Mouse (Mus musculus) midbrain, embryonic 15.5 days (tissue): Measurements from ENCODE around the gene Zpbp2. TPM values are rescaled to one million over a fixed set of nuclear protein-coding genes. Genes with fewer than 3 reads are reported as not detected.
A peak's percentile ranks its signal among the peaks of the same experiment; 100 is the strongest.

Experiments used
- ATAC-seq: fragments of 200-750 bp; cut with Nextera tagmentation; replicated peaks from 2 replicates; pipeline ENCODE4 v1.8.0; 2017; ENCODE audit warnings: moderate TSS enrichment
- H3K27ac ChIP-seq: fragments of 300-500 bp; sonication (generic); 2 replicates; pipeline ENCODE4 v1.5.1; 2015; ENCODE audit warnings: mild to moderate bottlenecking, inconsistent platforms
- H3K27me3 ChIP-seq: fragments of 300-500 bp; sonication (generic); replicated peaks from 2 replicates; pipeline ENCODE4 v1.6.1; 2015; ENCODE audit warnings: inconsistent platforms
- H3K36me3 ChIP-seq: fragments of 300-500 bp; sonication (generic); replicated peaks from 2 replicates; pipeline ENCODE4 v1.6.1; 2015; ENCODE audit warnings: inconsistent platforms
- H3K4me1 ChIP-seq: fragments of 300-500 bp; sonication (generic); 2 replicates; pipeline ENCODE4 v1.6.1; 2015; ENCODE audit warnings: inconsistent platforms
- H3K4me2 ChIP-seq: fragments of 300-500 bp; sonication (generic); 2 replicates; pipeline ENCODE4 v1.6.1; 2015; ENCODE audit warnings: inconsistent platforms, mild to moderate bottlenecking, moderate library complexity
- H3K4me3 ChIP-seq: fragments of 300-500 bp; sonication (generic); 2 replicates; pipeline ENCODE4 v1.5.1; 2015; ENCODE audit warnings: mild to moderate bottlenecking, inconsistent platforms
- H3K9ac ChIP-seq: fragments of 300-500 bp; sonication (generic); 2 replicates; pipeline ENCODE4 v1.6.1; 2015; ENCODE audit warnings: mild to moderate bottlenecking, inconsistent platforms
- H3K9me3 ChIP-seq: fragments of 300-500 bp; sonication (generic); 2 replicates; pipeline ENCODE4 v1.6.1; 2016; ENCODE audit warnings: inconsistent platforms
- WGBS: fragments of 180-500 bp; shearing (Covaris S2); methylation state at CpG from one replicate; pipeline ENCODE4 v1.1.7; 2015; ENCODE audit warnings: mixed read lengths; 5-methylcytosine and 5-hydroxymethylcytosine counted together
- polyA plus RNA-seq: library from polyadenylated mRNA; unstranded; fragments of >200 nt; fragmentation: Nextera tagmentation; extraction: Ambion mirVana; gene quantifications from 2 replicates; pipeline ENCODE4 v1.2.1, GENCODE M21; 2015

The Zpbp2 gene
- polyA plus RNA-seq, 1 experiment from 2014 or later, result 0.14 TPM

DNA sequence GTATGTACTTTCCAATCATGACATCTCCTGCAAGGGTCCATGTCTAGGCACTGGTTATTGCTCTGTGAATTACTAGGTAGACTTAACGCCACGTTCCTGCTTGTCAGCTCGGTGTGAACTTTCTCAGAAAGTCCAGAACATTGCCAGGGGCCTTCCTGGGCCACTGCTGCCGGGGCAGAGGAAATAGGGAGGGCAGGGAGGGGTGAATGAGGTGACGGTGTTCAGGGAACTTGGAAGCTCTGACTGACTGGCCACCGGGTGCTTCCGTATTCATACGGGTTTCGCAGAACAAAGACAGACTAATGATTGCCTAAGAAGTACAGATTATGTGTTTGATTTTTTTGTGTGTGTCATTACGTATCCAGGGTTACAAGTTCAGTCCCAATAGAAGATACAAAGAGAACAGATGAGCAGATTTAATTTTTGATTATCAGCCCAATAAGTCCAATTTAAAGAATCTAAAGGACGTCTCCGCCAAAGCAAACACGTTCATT, 13.1 kb downstream of the Zpbp2 start:
- Histone ChIP-seq H3K4me2 (no peak overlapping the region), H3K27me3 (no peaks in the 10 kb centered on the region), H3K27ac (no peak overlapping the region), H3K9me3 (no peaks in the 10 kb centered on the region), H3K9ac (no peak overlapping the region), H3K4me3 (no peak overlapping the region), H3K36me3 (no peaks in the 10 kb centered on the region), H3K4me1 (no peaks in the 10 kb centered on the region; the same call in 1 of the 2 replicates)
- ATAC-seq, result no peak
- 72% methylated on average over 13 of the region's 13 CpGs for WGBS

- no peaks in the 10 kb centered on the region for H3K9me3 ChIP-seq
- H3K4me2 ChIP-seq, result no peak overlapping the region
- no peaks in the 10 kb centered on the region for H3K27me3 ChIP-seq
- H3K9ac ChIP-seq, result no peak overlapping the region
- H3K4me1 ChIP-seq, result no peaks in the 10 kb centered on the region
- H3K27ac ChIP-seq, result no peak overlapping the region
- H3K4me3 ChIP-seq, result no peak overlapping the region
- WGBS, result 92% methylated on average over 8 of the region's 8 CpGs
- no peak for ATAC-seq
- H3K36me3 ChIP-seq, result no peaks in the 10 kb centered on the region
Observed at GRCm38 (mm10) chr11:98568326-98568725, 17.4 kb downstream of the Zpbp2 start.

DNA sequence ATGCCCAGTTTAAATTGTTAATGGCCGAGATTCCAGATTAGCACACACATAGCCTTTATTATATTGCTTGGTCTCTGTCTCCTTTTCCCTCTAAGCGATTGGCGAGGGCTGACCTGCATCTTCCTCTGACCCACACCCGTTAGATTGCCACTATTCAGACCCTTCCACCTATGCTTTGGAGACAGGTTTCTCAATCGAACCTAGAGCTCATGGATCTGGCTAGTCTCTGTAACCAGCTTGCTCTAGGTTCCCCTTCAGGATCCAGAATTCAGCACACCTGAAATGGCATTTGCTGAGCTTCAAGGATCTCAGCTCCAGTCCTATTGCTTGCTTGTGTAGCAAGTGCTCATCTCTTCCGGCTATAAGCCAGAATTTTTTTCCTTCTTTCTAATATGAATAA, 18.6 kb downstream of the Zpbp2 start:
- Histone ChIP-seq H3K27me3 (no peaks in the 10 kb centered on the region), H3K27ac (no peak overlapping the region), H3K4me3 (no peak overlapping the region), H3K9me3 (no peaks in the 10 kb centered on the region), H3K36me3 (no peaks in the 10 kb centered on the region), H3K9ac (no peak overlapping the region), H3K4me1 (no peaks in the 10 kb centered on the region), H3K4me2 (no peak overlapping the region)
- WGBS, result 82% methylated on average over 6 of the region's 6 CpGs
- ATAC-seq, result no peak

DNA sequence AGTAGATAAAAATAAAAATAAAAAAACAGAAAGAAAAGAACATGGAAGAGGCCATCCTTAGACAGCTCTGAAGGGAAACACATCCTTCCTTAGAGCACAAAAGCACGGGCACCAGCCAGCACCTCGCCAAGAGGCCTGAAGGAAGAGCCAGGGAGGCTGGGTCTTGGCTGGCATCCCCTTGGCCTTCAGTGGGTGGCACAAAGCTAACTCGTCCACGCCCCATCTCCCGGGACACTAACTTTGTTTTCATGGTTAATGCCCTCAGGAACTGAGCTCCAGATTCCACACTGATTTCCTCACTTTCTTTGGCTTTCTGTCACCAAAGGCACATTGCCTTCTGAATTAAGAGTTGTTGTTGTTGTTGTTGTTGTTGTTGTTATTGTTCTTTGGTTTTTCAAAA, 26.9 kb downstream of the Zpbp2 start:
- Histone ChIP-seq H3K4me1 (no peaks in the 10 kb centered on the region), H3K9me3 (no peaks in the 10 kb centered on the region), H3K4me3 (no peak overlapping the region), H3K27me3 (no peaks in the 10 kb centered on the region), H3K4me2 (no peak overlapping the region), H3K27ac (no peak overlapping the region), H3K36me3 (peaks cover 13% of the 10 kb centered on the region; the same call in 1 of the 2 replicates), H3K9ac (no peak overlapping the region)
- ATAC-seq, result no peak
- WGBS, result 91% methylated on average over 5 of the region's 5 CpGs

DNA sequence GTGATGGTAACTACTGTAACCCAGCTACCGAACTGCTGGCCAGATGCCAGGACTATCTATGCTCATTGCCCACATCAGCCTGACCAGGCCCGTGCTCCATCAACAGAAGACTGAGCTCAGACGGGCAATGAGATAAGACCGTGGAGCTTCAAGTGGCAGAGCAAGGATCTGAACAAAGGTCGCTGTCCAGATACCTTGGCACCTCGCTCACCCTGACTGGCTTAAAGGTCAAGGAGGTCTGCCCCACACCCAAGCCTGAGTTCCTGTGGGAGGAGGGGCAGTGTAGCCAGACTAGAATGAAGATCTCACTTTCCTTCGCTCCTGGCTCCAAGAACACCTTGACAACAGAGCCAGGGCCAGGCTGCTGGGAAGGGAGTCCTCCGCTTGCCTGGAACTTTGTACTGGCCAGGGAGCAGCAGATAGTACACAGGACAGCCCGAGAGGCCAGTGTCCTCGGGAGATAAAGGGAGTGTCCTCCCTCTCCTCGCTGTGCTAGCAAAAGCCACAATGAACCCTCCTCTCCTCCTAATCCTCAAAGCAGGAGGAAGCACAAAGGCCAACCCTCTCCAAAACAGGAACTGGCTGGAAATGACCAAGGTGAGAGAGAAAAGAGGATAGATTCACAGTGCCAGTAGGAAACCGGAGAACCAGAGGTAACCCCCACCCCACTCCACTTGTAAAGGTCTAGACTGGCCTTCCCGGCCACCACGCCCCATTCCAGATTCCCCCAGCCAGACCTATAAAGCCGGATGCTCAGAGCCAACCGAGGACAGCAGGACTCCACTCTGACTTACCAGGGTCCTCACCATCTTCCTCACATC, 29.6 kb downstream of the Zpbp2 start:
- WGBS, result 67% methylated on average over 16 of the region's 16 CpGs
- Histone ChIP-seq H3K9ac (no peak overlapping the region), H3K27me3 (no peaks in the 10 kb centered on the region), H3K4me3 (no peak overlapping the region), H3K27ac (no peak overlapping the region), H3K9me3 (no peaks in the 10 kb centered on the region), H3K4me1 (peaks cover 13% of the 10 kb centered on the region), H3K4me2 (no peak overlapping the region), H3K36me3 (peaks cover 16% of the 10 kb centered on the region; the same call in 1 of the 2 replicates)
- ATAC-seq, result no peak

- Histone ChIP-seq H3K27me3 (no peaks in the 10 kb centered on the region), H3K9me3 (no peaks in the 10 kb centered on the region), H3K4me2 (no peak overlapping the region), H3K4me1 (peaks cover 23% of the 10 kb centered on the region), H3K27ac (no peak overlapping the region), H3K4me3 (no peak overlapping the region), H3K9ac (no peak overlapping the region), H3K36me3 (peaks cover 16% of the 10 kb centered on the region; the same call in 1 of the 2 replicates)
- 68% methylated on average over 17 of the region's 17 CpGs for WGBS
- no peak for ATAC-seq
Observed at GRCm38 (mm10) chr11:98581286-98582029, 30.6 kb downstream of the Zpbp2 start.

DNA sequence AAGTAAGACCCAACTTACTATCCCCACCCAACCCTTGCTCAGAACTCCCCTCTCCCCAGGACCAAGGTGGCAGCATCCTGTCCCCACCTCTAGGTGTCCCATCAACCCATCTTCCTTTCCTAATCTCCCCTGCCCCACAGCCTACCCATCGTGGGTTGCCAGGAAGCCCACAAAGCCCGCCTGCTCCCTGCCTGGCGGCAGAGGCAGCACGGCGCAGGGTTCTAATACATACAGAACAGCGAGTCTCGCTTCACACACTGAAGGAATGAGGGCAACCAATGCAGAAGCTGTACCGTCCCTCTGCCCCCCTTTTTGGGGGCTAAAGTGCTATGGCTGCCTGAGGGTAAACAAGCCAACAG, 31.1 kb downstream of the Zpbp2 start:
- Histone ChIP-seq H3K9me3 (no peaks in the 10 kb centered on the region), H3K4me1 (peaks cover 23% of the 10 kb centered on the region), H3K4me3 (no peak overlapping the region), H3K27me3 (no peaks in the 10 kb centered on the region), H3K4me2 (no peak overlapping the region), H3K36me3 (peaks cover 16% of the 10 kb centered on the region; the same call in 1 of the 2 replicates), H3K27ac (no peak overlapping the region), H3K9ac (no peak overlapping the region)
- no peak for ATAC-seq
- 75% methylated on average over 8 of the region's 8 CpGs for WGBS

GRCm38 (mm10) chr11:98582551-98583264, 31.8 kb downstream of the Zpbp2 start:
- H3K9ac ChIP-seq, result no peak overlapping the region
- peaks cover 27% of the 10 kb centered on the region for H3K4me1 ChIP-seq
- no peak for ATAC-seq
- no peak overlapping the region for H3K27ac ChIP-seq
- H3K9me3 ChIP-seq, result no peaks in the 10 kb centered on the region
- H3K4me3 ChIP-seq, result no peak overlapping the region
- peaks cover 16% of the 10 kb centered on the region; the same call in 1 of the 2 replicates for H3K36me3 ChIP-seq
- H3K27me3 ChIP-seq, result no peaks in the 10 kb centered on the region
- H3K4me2 ChIP-seq, result no peak overlapping the region
- 91% methylated on average over 12 of the region's 12 CpGs for WGBS

GRCm38 (mm10) chr11:98583265-98583552, 32.3 kb downstream of the Zpbp2 start:
- H3K9ac ChIP-seq, result no peak overlapping the region
- H3K36me3 ChIP-seq, result peaks cover 16% of the 10 kb centered on the region; the same call in 1 of the 2 replicates
- no peak overlapping the region for H3K4me2 ChIP-seq
- ATAC-seq, result no peak
- H3K4me3 ChIP-seq, result no peak overlapping the region
- H3K9me3 ChIP-seq, result no peaks in the 10 kb centered on the region
- 93% methylated on average over 3 of the region's 3 CpGs for WGBS
- H3K27ac ChIP-seq, result no peak overlapping the region
- H3K27me3 ChIP-seq, result no peaks in the 10 kb centered on the region
- H3K4me1 ChIP-seq, result peaks cover 32% of the 10 kb centered on the region

GRCm38 (mm10) chr11:98583571-98583970, 32.7 kb downstream of the Zpbp2 start:
- no peak overlapping the region for H3K4me2 ChIP-seq
- H3K27me3 ChIP-seq, result no peaks in the 10 kb centered on the region
- H3K9ac ChIP-seq, result no peak overlapping the region
- no peak overlapping the region for H3K27ac ChIP-seq
- H3K9me3 ChIP-seq, result no peaks in the 10 kb centered on the region
- ATAC-seq, result no peak
- 38% methylated on average over 3 of the region's 3 CpGs for WGBS
- peaks cover 16% of the 10 kb centered on the region; the same call in 1 of the 2 replicates for H3K36me3 ChIP-seq
- no peak overlapping the region for H3K4me3 ChIP-seq
- peaks cover 36% of the 10 kb centered on the region for H3K4me1 ChIP-seq

- Histone ChIP-seq H3K4me1 (peaks cover 36% of the 10 kb centered on the region), H3K9ac (no peak overlapping the region), H3K27me3 (no peaks in the 10 kb centered on the region), H3K4me3 (no peak overlapping the region), H3K4me2 (no peak overlapping the region), H3K9me3 (no peaks in the 10 kb centered on the region), H3K36me3 (peaks cover 16% of the 10 kb centered on the region; the same call in 1 of the 2 replicates), H3K27ac (no peak overlapping the region)
- WGBS, result 79% methylated on average over 1 of the region's 1 CpGs
- no peak for ATAC-seq
Observed at GRCm38 (mm10) chr11:98584146-98584545, 33.2 kb downstream of the Zpbp2 start.

DNA sequence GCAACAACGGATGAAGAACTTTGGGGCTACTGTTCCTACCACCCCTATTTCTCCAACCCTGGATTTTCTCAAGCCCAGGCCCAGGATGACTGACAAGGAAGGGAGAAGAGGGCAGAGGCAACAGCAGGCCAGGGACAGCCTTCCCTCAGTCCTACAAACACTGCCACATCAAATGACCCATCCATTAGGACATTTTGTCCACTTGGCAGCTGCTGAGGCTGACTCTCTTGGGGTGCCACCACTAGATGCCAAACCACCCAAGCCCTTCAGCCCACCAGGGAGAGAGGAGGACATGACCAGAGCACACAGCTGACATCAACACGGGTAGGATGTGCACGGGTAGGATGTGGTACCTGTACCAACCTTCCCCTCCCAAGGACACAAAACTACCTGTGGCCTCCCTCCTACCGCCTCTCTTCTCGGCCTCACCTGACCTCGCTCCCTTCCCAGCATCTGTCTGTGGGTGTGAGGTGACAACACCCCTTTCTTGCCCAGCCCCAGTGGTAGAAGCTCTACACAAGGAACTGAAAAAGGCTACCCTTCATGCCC, 33.8 kb downstream of the Zpbp2 start:
- 92% methylated on average over 6 of the region's 6 CpGs for WGBS
- Histone ChIP-seq H3K36me3 (peaks cover 16% of the 10 kb centered on the region; the same call in 1 of the 2 replicates), H3K27ac (no peak overlapping the region), H3K4me2 (0 out of 2 replicates have a peak overlapping the region, but pooled peaks have one; percentile 73), H3K27me3 (no peaks in the 10 kb centered on the region), H3K9ac (no peak overlapping the region), H3K4me3 (no peak overlapping the region), H3K9me3 (no peaks in the 10 kb centered on the region), H3K4me1 (peaks cover 36% of the 10 kb centered on the region)
- no peak for ATAC-seq
